In genomic region chr19:45047935-45048643, GRCm38 (mm10) we compare ENCODE assay signal across 8 mouse cellular contexts. TPM values are rescaled to one million over a fixed set of nuclear protein-coding genes. Genes with fewer than 3 reads are reported as not detected.
DNase-seq lines count a peak whose midpoint lies in the region; ATAC-seq lines count a peak whose summit lies in the region.

No protein-coding gene starts in this region.

- peak overlapping the region; percentile 80 for H3K4me2 ChIP-seq in embryonic facial prominence, embryonic 13.5 days
- H3K4me2 ChIP-seq in heart, embryonic 14.5 days (ENCODE audit: low read length), result peak overlapping the region; percentile 79
- H3K4me2 ChIP-seq in liver, embryonic 11.5 days, result peak overlapping the region; percentile 93

- peaks cover 32% of the 10 kb centered on the region for H3K36me3 ChIP-seq in embryonic facial prominence, embryonic 13.5 days
- H3K36me3 ChIP-seq in heart, embryonic 14.5 days (ENCODE audit: control insufficient read depth, insufficient read depth, low read length), result peaks cover 33% of the 10 kb centered on the region
- H3K36me3 ChIP-seq in liver, embryonic 11.5 days (ENCODE audit: control insufficient read depth, insufficient read depth, low read length), result no peaks in the 10 kb centered on the region

- peak overlapping the region; percentile 67 for H3K9ac ChIP-seq in embryonic facial prominence, embryonic 13.5 days
- peak overlapping the region; percentile 80 for H3K9ac ChIP-seq in heart, embryonic 14.5 days (ENCODE audit: low read length)
- peak overlapping the region; percentile 64 for H3K9ac ChIP-seq in liver, embryonic 11.5 days (ENCODE audit: low read depth, low read length)

- peak; percentile 64 for ATAC-seq in embryonic facial prominence, embryonic 13.5 days (ENCODE audit: insufficient number of reproducible peaks, insufficient read depth, low FRiP score, low TSS enrichment, low read depth)
- peak; percentile 65 for ATAC-seq in heart, embryonic 14.5 days (ENCODE audit: insufficient number of reproducible peaks, insufficient read depth, low FRiP score, low read depth)
- peak; percentile 79 for ATAC-seq in liver, embryonic 11.5 days (replicated peaks; ENCODE audit: low FRiP score)
- ATAC-seq in monocyte, adult 5-6 weeks (replicated peaks; ENCODE audit: insufficient number of reproducible peaks, low FRiP score, low TSS enrichment, poor library complexity, severe bottlenecking), result peak; percentile 78

- WGBS in embryonic facial prominence, embryonic 13.5 days, result 27% methylated on average over 11 of the region's 11 CpGs
- 35% methylated on average over 11 of the region's 11 CpGs for WGBS in heart, embryonic 14.5 days
- 35% methylated on average over 11 of the region's 11 CpGs for WGBS in liver, embryonic 11.5 days

- H3K4me3 ChIP-seq in embryonic facial prominence, embryonic 13.5 days, result peak overlapping the region; percentile 50
- H3K4me3 ChIP-seq in heart, embryonic 14.5 days (ENCODE audit: control insufficient read depth in 1 of 2, insufficient read depth in 1 of 2, low read depth in 1 of 2, low read length in 2 of 2), result peak overlapping the region; percentile 56 to 59
- peak overlapping the region; percentile 56 for H3K4me3 ChIP-seq in liver, embryonic 11.5 days (ENCODE audit: low read depth, low read length)

- H3K9me3 ChIP-seq in embryonic facial prominence, embryonic 13.5 days, result no peaks in the 10 kb centered on the region
- H3K9me3 ChIP-seq in heart, embryonic 14.5 days (ENCODE audit: control insufficient read depth, low read length), result no peaks in the 10 kb centered on the region
- H3K9me3 ChIP-seq in liver, embryonic 11.5 days (ENCODE audit: control insufficient read depth, low read length), result no peaks in the 10 kb centered on the region

- peak overlapping the region; percentile 88 for H3K27ac ChIP-seq in embryonic facial prominence, embryonic 13.5 days
- peak overlapping the region; percentile 88 to 91 for H3K27ac ChIP-seq in heart, embryonic 14.5 days (replicated peaks in 1 of 2; ENCODE audit: control insufficient read depth in 1 of 2, insufficient read depth in 1 of 2, low read depth in 2 of 2, low read length in 2 of 2)
- peak overlapping the region; percentile 75 for H3K27ac ChIP-seq in liver, embryonic 11.5 days (ENCODE audit: low read depth, low read length)

- peaks cover 21% of the 10 kb centered on the region for H3K27me3 ChIP-seq in embryonic facial prominence, embryonic 13.5 days
- H3K27me3 ChIP-seq in heart, embryonic 14.5 days (ENCODE audit: control insufficient read depth, insufficient read depth, low read length), result peaks cover 30% of the 10 kb centered on the region
- H3K27me3 ChIP-seq in liver, embryonic 11.5 days (replicated peaks; ENCODE audit: control insufficient read depth, insufficient read depth, low read length), result peaks cover 43% of the 10 kb centered on the region

- peaks cover 35% of the 10 kb centered on the region for H3K4me1 ChIP-seq in embryonic facial prominence, embryonic 13.5 days
- H3K4me1 ChIP-seq in heart, embryonic 14.5 days (ENCODE audit: control insufficient read depth in 2 of 2, insufficient read depth in 2 of 2, low read length in 2 of 2), result peaks cover 7 to 21% of the 10 kb centered on the region in 2 experiments
- peaks cover 20% of the 10 kb centered on the region for H3K4me1 ChIP-seq in liver, embryonic 11.5 days (replicated peaks; ENCODE audit: control insufficient read depth, insufficient read depth, low read length)

- DNase-seq in spleen, adult 12 weeks (ENCODE audit: low spot score), result peak; percentile 21
- no peak for DNase-seq in spleen, postnatal 14 days (ENCODE audit: low spot score in 2 of 2)
- peak; percentile 55 for DNase-seq in kidney, postnatal 14 days
- no peak for DNase-seq in liver, embryonic 11.5 days (ENCODE audit: low spot score)
- DNase-seq in thymus, postnatal 10 days (ENCODE audit: low spot score in 2 of 2), result peak; percentile 34 to 48

RNA-seq across cellular contexts. Expression of gene Sfxn3, which starts 0.8 kb away (rescaled TPM):
- 32.3 and 32.5 TPM in 2 replicates for polyA plus RNA-seq in embryonic facial prominence, embryonic 13.5 days (2015; fragmentation: Nextera tagmentation; extraction: Ambion mirVana)
- 17.6 and 18.2 TPM in 2 replicates for polyA plus RNA-seq in heart, embryonic 14.5 days (2014; fragmentation: Nextera tagmentation; extraction: Ambion mirVana)
- 6.3 and 6.8 TPM in 2 replicates for polyA plus RNA-seq in liver, embryonic 11.5 days (2014; fragmentation: Nextera tagmentation; extraction: Ambion mirVana)
- total RNA-seq in monocyte, adult 5-6 weeks (2017), result 19.7 to 41.4 TPM (median 22.3 TPM) in 3 replicates

RNA-seq across cellular contexts. Expression of gene Pdzd7, which starts 2.6 kb away (rescaled TPM):
- polyA plus RNA-seq in embryonic facial prominence, embryonic 13.5 days (2015; fragmentation: Nextera tagmentation; extraction: Ambion mirVana), result 0.47 and 0.51 TPM in 2 replicates
- polyA plus RNA-seq in heart, embryonic 14.5 days (2014; fragmentation: Nextera tagmentation; extraction: Ambion mirVana), result 0.11 and 0.19 TPM in 2 replicates
- polyA plus RNA-seq in liver, embryonic 11.5 days (2014; fragmentation: Nextera tagmentation; extraction: Ambion mirVana), result 0.09 TPM in 1 of 2 replicates, not detected in the other
- total RNA-seq in monocyte, adult 5-6 weeks (2017), result not detected in 3 replicates

RNA-seq across cellular contexts. Expression of gene Kazald1, which starts 27.0 kb away (rescaled TPM):
- 17.7 and 29.4 TPM in 2 replicates for polyA plus RNA-seq in embryonic facial prominence, embryonic 13.5 days (2015; fragmentation: Nextera tagmentation; extraction: Ambion mirVana)
- 8.0 and 11.5 TPM in 2 replicates for polyA plus RNA-seq in heart, embryonic 14.5 days (2014; fragmentation: Nextera tagmentation; extraction: Ambion mirVana)
- polyA plus RNA-seq in liver, embryonic 11.5 days (2014; fragmentation: Nextera tagmentation; extraction: Ambion mirVana), result 0.91 and 1.6 TPM in 2 replicates
- 1.2 TPM in 1 of 3 replicates, not detected in the others for total RNA-seq in monocyte, adult 5-6 weeks (2017)

RNA-seq across cellular contexts. Expression of gene Lzts2, which starts 33.9 kb away (rescaled TPM):
- polyA plus RNA-seq in embryonic facial prominence, embryonic 13.5 days (2015; fragmentation: Nextera tagmentation; extraction: Ambion mirVana), result 64.6 and 73.3 TPM in 2 replicates
- polyA plus RNA-seq in heart, embryonic 14.5 days (2014; fragmentation: Nextera tagmentation; extraction: Ambion mirVana), result 39.5 and 42.2 TPM in 2 replicates
- 28.6 and 31.4 TPM in 2 replicates for polyA plus RNA-seq in liver, embryonic 11.5 days (2014; fragmentation: Nextera tagmentation; extraction: Ambion mirVana)
- 1.5 TPM in 1 of 3 replicates, not detected in the others for total RNA-seq in monocyte, adult 5-6 weeks (2017)

RNA-seq across cellular contexts. Expression of gene Mrpl43, which starts 41.8 kb away (rescaled TPM):
- polyA plus RNA-seq in embryonic facial prominence, embryonic 13.5 days (2015; fragmentation: Nextera tagmentation; extraction: Ambion mirVana), result 72.6 and 81.2 TPM in 2 replicates
- 62.0 and 65.5 TPM in 2 replicates for polyA plus RNA-seq in heart, embryonic 14.5 days (2014; fragmentation: Nextera tagmentation; extraction: Ambion mirVana)
- polyA plus RNA-seq in liver, embryonic 11.5 days (2014; fragmentation: Nextera tagmentation; extraction: Ambion mirVana), result 62.2 and 65.3 TPM in 2 replicates
- 32.9 to 51.9 TPM (median 38.9 TPM) in 3 replicates for total RNA-seq in monocyte, adult 5-6 weeks (2017)

Comparison
In these comparisons a context has a peak if more than half of its experiments do, and no peak if none do; other contexts are left out.
1. DNase-seq: peak in spleen, adult 12 weeks (single experiment), kidney, postnatal 14 days (single experiment) and thymus, postnatal 10 days (2 of 2); none in spleen, postnatal 14 days (0 of 2) and liver, embryonic 11.5 days (single experiment).
2. Peak in every context shown above with its lines, with median percentiles within 50 percentile points of each other: ATAC-seq, H3K27ac ChIP-seq, H3K4me2 ChIP-seq, H3K4me3 ChIP-seq and H3K9ac ChIP-seq.